Mouse (Mus musculus): ENCODE results near the gene Rftn1. TPM values are rescaled to one million over a fixed set of nuclear protein-coding genes. Genes with fewer than 3 reads are reported as not detected.

Gene Rftn1
- polyA plus RNA-seq, 1 experiment from 2014 or later = 12.8 TPM

DNA sequence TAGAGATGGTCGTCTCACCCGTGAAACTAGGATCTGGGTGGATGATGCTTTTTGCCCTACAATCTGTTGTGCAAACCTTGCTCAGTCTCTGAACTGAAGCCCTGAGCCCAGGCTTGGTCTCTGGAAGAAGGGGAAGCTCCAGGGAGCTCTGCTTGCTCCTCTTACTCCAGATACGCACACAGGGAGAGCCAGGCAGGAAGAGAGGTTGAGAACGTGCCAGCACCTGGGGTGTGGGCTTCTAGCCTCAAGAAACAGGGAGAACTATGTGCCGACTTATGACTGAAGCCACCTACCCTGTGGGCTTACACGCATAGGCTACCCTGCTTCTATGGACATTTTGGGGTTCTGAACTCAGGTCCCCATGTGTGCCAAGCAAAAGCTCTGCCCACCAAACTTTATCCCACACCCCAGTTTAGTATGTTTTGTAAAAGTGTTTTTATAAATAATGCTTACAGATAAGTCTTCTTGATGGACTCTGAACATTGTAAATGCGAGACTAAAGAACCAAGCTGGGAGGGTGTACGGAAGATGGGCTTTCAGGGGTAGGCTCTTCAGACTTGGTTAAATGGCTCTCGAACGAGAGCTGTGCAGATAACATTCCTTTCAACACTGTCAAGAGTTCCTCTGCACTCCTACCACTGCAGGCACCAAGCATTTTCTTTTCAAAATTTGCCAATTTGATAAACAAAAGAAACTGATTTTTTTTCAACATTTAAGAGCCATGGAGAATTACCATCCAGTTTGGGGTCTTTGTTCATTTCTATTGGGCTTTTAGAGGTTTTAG, 152.4 kb downstream of the Rftn1 start:
- Histone ChIP-seq H3K9ac (replicated peaks; ENCODE audit: low read length) (no peak overlapping the region), H3K4me1 (ENCODE audit: control insufficient read depth, insufficient read depth, low read length) (no peaks in the 10 kb centered on the region), H3K4me2 (ENCODE audit: low read length) (no peak overlapping the region), H3K9me3 (ENCODE audit: control insufficient read depth, low read length) (no peaks in the 10 kb centered on the region), H3K4me3 (replicated peaks; ENCODE audit: low read depth, low read length) (no peak overlapping the region), H3K27ac (replicated peaks; ENCODE audit: low read depth, low read length) (no peak overlapping the region), H3K36me3 (ENCODE audit: control insufficient read depth, insufficient read depth, low read length) (no peaks in the 10 kb centered on the region), H3K27me3 (ENCODE audit: control insufficient read depth, insufficient read depth, low read length) (no peaks in the 10 kb centered on the region)
- ATAC-seq (ENCODE audit: low FRiP score, low TSS enrichment) (no peak), DNase-seq (no peak)
- 86% methylated on average over 10 of the region's 10 CpGs for WGBS

DNA sequence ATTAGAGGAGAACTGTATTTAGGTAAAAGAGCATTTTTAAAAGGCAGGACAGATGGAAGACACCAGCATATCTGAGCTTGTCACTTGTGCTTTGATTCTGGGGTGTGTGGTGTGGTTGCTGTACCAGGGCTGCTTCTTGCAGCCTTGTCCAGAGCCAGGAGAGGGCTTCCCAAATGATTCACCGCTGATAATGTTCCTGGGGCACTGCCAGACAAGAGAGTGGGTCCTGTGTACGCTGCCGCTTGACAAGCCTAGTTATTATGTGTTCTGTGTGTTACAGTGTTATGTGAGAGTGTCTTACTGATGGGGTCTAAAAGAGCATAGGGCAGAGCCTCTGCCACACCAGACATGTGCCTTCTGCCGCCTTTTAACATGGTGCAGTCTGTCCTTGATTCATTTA, 153.1 kb downstream of the Rftn1 start:
- Histone ChIP-seq H3K9ac (replicated peaks; ENCODE audit: low read length) (no peak overlapping the region), H3K36me3 (ENCODE audit: control insufficient read depth, insufficient read depth, low read length) (no peaks in the 10 kb centered on the region), H3K4me3 (replicated peaks; ENCODE audit: low read depth, low read length) (no peak overlapping the region), H3K27ac (replicated peaks; ENCODE audit: low read depth, low read length) (peak overlapping the region; percentile 32; the same call in 1 of the 2 replicates), H3K27me3 (ENCODE audit: control insufficient read depth, insufficient read depth, low read length) (no peaks in the 10 kb centered on the region), H3K9me3 (ENCODE audit: control insufficient read depth, low read length) (no peaks in the 10 kb centered on the region), H3K4me2 (ENCODE audit: low read length) (no peak overlapping the region), H3K4me1 (ENCODE audit: control insufficient read depth, insufficient read depth, low read length) (no peaks in the 10 kb centered on the region)
- ATAC-seq (ENCODE audit: low FRiP score, low TSS enrichment) (no peak), DNase-seq (no peak)
- 77% methylated on average over 4 of the region's 4 CpGs for WGBS

DNA sequence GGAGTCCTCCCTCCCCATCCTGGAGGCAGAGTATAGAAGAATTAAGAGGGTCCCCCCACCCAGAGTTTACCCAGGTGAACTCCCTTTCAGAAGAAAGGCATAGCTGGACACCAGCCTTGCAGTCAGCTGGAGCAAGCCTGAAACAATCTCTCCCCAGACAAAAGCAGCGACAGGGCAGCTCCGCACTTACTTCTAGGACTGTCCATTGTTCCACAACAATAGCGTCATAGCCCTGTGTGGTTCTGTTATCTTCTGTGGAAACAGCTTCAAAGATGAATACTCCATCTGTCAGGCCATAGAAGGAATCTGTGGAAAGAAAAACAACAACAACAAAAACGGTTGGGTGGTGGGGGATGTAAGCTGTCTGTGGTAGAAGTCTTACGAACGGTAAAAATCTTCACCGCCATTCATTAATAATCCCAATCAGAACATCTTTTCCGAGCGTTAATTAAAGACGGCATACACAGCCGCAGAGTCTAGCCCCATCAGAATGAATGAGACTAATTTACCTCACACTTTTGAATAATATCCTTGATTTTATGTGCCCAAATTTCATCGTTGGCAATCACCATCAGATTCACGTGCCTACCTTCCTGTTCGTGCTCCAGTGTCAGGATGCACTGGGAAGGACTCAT, 153.6 kb downstream of the Rftn1 start:
- DNase-seq = no peak
- H3K9ac ChIP-seq (replicated peaks; ENCODE audit: low read length) = no peak overlapping the region
- H3K4me2 ChIP-seq (ENCODE audit: low read length) = no peak overlapping the region
- peak overlapping the region; percentile 32; the same call in 1 of the 2 replicates for H3K27ac ChIP-seq (replicated peaks; ENCODE audit: low read depth, low read length)
- H3K9me3 ChIP-seq (ENCODE audit: control insufficient read depth, low read length) = no peaks in the 10 kb centered on the region
- H3K4me3 ChIP-seq (replicated peaks; ENCODE audit: low read depth, low read length) = no peak overlapping the region
- H3K4me1 ChIP-seq (ENCODE audit: control insufficient read depth, insufficient read depth, low read length) = no peaks in the 10 kb centered on the region
- 59% methylated on average over 14 of the region's 14 CpGs for WGBS
- H3K27me3 ChIP-seq (ENCODE audit: control insufficient read depth, insufficient read depth, low read length) = no peaks in the 10 kb centered on the region
- ATAC-seq (ENCODE audit: low FRiP score, low TSS enrichment) = no peak
- no peaks in the 10 kb centered on the region for H3K36me3 ChIP-seq (ENCODE audit: control insufficient read depth, insufficient read depth, low read length)

DNA sequence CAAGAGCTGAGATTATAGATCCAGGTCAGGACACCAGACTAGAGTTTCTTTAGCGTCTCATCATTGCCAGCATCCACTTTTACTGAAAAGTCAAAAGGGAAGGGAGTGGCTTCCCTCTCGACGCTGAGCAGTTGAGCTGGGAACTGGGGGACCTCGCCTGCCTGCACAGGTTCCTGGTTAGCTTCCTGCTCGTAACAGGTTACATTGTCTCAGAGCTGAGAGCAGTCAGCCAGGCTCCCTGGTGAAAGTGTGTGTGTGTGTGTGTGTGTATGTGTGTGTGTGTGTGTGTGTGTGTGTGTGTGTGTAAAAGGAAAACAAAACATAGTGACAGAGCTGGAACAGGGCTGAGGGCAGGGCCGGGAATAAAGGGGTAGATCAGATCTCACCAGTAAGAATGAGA, 156.8 kb downstream of the Rftn1 start:
- no peak overlapping the region for H3K9ac ChIP-seq (replicated peaks; ENCODE audit: low read length)
- 82% methylated on average over 6 of the region's 6 CpGs for WGBS
- H3K9me3 ChIP-seq (ENCODE audit: control insufficient read depth, low read length) = no peaks in the 10 kb centered on the region
- ATAC-seq (ENCODE audit: low FRiP score, low TSS enrichment) = no peak
- no peaks in the 10 kb centered on the region for H3K36me3 ChIP-seq (ENCODE audit: control insufficient read depth, insufficient read depth, low read length)
- H3K4me3 ChIP-seq (replicated peaks; ENCODE audit: low read depth, low read length) = no peak overlapping the region
- H3K27ac ChIP-seq (replicated peaks; ENCODE audit: low read depth, low read length) = no peak overlapping the region
- no peak for DNase-seq
- H3K4me1 ChIP-seq (ENCODE audit: control insufficient read depth, insufficient read depth, low read length) = no peaks in the 10 kb centered on the region
- H3K4me2 ChIP-seq (ENCODE audit: low read length) = no peak overlapping the region
- H3K27me3 ChIP-seq (ENCODE audit: control insufficient read depth, insufficient read depth, low read length) = no peaks in the 10 kb centered on the region

DNA sequence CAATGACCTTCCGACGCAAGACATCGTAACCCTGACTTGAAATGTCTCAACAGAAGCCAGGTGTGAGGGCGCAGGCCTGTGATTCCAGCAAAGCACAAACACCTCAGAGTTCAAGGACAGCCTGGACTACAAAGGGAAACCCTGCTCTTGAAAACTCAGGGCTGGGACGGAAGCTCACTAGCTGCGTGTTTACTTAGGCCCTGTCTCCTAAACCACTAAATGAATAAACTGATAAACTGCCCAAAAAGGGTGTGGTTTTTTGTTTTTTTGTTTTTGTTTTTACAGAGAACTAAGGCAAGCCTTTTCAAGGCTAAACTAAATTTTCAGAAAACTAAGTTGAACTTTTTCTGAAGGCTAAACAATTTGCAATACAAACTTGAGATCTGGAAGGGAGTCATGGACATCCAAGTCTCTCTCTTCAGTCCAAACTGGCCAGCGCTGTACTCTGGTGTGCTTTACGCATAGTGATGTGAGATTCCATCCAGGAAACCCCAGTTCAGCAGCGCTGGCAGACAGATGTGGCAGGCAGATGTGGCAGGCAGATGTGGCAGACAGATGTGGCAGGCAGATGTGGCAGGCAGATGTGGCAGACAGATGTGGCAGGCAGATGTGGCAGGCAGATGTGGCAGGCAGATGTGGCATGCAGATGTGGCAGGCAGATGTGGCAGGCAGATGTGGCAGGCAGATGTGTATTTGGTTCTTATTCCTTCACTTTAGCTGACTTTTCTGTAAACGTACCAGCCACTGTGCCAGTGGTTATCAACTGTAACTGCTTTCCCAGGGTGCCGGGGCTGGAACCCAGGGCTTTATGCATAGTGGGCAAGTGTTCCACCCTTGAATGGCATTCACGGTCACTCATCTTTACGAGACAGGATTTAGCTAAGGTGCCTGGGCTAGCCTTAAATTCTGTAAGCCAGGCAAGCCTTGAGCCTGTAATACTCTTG, 158.7 kb downstream of the Rftn1 start:
- Histone ChIP-seq H3K36me3 (ENCODE audit: control insufficient read depth, insufficient read depth, low read length) (no peaks in the 10 kb centered on the region), H3K9ac (replicated peaks; ENCODE audit: low read length) (no peak overlapping the region), H3K4me2 (ENCODE audit: low read length) (no peak overlapping the region), H3K4me3 (replicated peaks; ENCODE audit: low read depth, low read length) (no peak overlapping the region), H3K4me1 (ENCODE audit: control insufficient read depth, insufficient read depth, low read length) (no peaks in the 10 kb centered on the region), H3K9me3 (ENCODE audit: control insufficient read depth, low read length) (no peaks in the 10 kb centered on the region), H3K27ac (replicated peaks; ENCODE audit: low read depth, low read length) (no peak overlapping the region), H3K27me3 (ENCODE audit: control insufficient read depth, insufficient read depth, low read length) (no peaks in the 10 kb centered on the region)
- no peak for ATAC-seq (ENCODE audit: low FRiP score, low TSS enrichment)
- 92% methylated on average over 13 of the region's 13 CpGs for WGBS
- DNase-seq = no peak

DNA sequence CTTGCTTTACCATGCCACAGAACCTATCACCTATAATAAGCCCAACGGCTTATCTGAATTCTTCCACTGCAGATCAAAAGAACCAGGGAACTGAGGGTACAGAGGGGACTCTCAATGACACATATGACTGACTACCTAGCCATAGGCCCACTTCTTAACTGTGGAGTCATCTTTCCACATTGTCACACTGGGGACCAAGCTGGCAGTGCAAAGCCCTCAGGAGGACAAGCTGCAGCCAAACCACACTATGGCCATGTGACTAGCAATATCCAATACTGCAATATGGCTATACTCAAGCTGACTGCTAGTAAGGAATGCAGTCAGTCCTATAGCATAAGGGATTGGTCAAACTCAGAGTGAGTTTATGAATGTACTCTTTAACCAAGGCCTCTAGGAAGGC, 164.8 kb downstream of the Rftn1 start:
- ATAC-seq (ENCODE audit: low FRiP score, low TSS enrichment) = no peak
- 72% methylated on average over 1 of the region's 1 CpGs for WGBS

DNA sequence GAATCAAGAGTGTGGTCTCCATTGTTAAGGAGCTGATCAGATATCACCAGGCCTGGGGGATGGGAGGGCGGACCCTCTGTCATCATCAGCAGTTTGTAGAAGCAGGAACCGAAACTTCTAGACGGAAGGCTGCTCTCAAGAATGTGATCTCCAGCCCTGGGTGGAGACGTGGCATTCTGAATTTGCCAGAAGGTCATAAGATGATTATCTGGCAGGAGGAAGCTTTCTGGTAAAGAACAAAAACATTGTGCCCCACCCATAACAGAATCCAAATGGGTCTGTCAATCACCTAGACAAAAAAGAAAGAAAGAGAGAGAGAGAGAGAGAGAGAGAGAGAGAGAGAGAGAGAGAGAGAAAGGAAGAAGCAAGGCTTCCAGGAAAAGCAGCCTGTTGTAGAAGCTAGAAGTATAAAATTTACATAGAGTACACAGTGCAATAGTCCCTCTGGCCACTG, 165.3 kb downstream of the Rftn1 start:
- Histone ChIP-seq H3K4me3 (replicated peaks; ENCODE audit: low read depth, low read length) (no peak overlapping the region), H3K4me1 (ENCODE audit: control insufficient read depth, insufficient read depth, low read length) (peaks cover 18% of the 10 kb centered on the region), H3K27me3 (ENCODE audit: control insufficient read depth, insufficient read depth, low read length) (no peaks in the 10 kb centered on the region), H3K9me3 (ENCODE audit: control insufficient read depth, low read length) (no peaks in the 10 kb centered on the region), H3K9ac (replicated peaks; ENCODE audit: low read length) (no peak overlapping the region), H3K36me3 (ENCODE audit: control insufficient read depth, insufficient read depth, low read length) (no peaks in the 10 kb centered on the region), H3K4me2 (ENCODE audit: low read length) (no peak overlapping the region), H3K27ac (replicated peaks; ENCODE audit: low read depth, low read length) (no peak overlapping the region)
- WGBS = 35% methylated on average over 4 of the region's 4 CpGs
- DNase-seq (no peak), ATAC-seq (ENCODE audit: low FRiP score, low TSS enrichment) (no peak)

More for the DNA sequence above, 164.8 kb downstream of the Rftn1 start:
- no peak overlapping the region for H3K4me2 ChIP-seq (ENCODE audit: low read length)
- H3K4me3 ChIP-seq (replicated peaks; ENCODE audit: low read depth, low read length) = no peak overlapping the region
- no peaks in the 10 kb centered on the region for H3K27me3 ChIP-seq (ENCODE audit: control insufficient read depth, insufficient read depth, low read length)
- H3K4me1 ChIP-seq (ENCODE audit: control insufficient read depth, insufficient read depth, low read length) = peaks cover 14% of the 10 kb centered on the region
- H3K27ac ChIP-seq (replicated peaks; ENCODE audit: low read depth, low read length) = no peak overlapping the region
- no peaks in the 10 kb centered on the region for H3K9me3 ChIP-seq (ENCODE audit: control insufficient read depth, low read length)
- H3K36me3 ChIP-seq (ENCODE audit: control insufficient read depth, insufficient read depth, low read length) = no peaks in the 10 kb centered on the region
- DNase-seq = no peak
- no peak overlapping the region for H3K9ac ChIP-seq (replicated peaks; ENCODE audit: low read length)

DNA sequence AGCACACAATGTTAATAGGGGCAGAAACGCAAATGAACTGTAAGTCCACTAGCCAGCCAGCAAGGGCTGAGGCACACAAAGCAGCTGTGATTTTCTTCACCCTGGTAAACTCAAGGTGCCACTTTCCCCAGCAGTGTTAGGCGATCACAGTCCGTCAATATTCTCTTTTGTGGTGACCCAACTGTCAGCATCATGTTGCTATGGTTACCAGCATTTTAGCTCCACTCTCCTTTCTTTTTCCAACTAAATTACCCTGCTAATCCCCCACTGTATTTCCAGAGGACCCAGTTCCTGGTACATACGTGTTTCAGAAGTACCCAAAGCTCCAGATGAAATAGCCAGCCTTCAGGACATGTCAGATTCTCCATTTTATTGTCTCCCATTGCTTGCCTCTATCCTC, 169.1 kb downstream of the Rftn1 start:
- peaks cover 31% of the 10 kb centered on the region for H3K4me1 ChIP-seq (ENCODE audit: control insufficient read depth, insufficient read depth, low read length)
- H3K4me2 ChIP-seq (ENCODE audit: low read length) = peak overlapping the region; percentile 8; the same call in 1 of the 2 replicates
- H3K36me3 ChIP-seq (ENCODE audit: control insufficient read depth, insufficient read depth, low read length) = no peaks in the 10 kb centered on the region
- 15% methylated on average over 4 of the region's 4 CpGs for WGBS
- H3K9me3 ChIP-seq (ENCODE audit: control insufficient read depth, low read length) = no peaks in the 10 kb centered on the region
- peak; percentile 9; the same call in 1 of the 2 replicates for ATAC-seq (ENCODE audit: low FRiP score, low TSS enrichment)
- H3K4me3 ChIP-seq (replicated peaks; ENCODE audit: low read depth, low read length) = no peak overlapping the region
- peak; percentile 73 for DNase-seq
- H3K27ac ChIP-seq (replicated peaks; ENCODE audit: low read depth, low read length) = peak overlapping the region; percentile 37
- H3K27me3 ChIP-seq (ENCODE audit: control insufficient read depth, insufficient read depth, low read length) = no peaks in the 10 kb centered on the region
- no peak overlapping the region for H3K9ac ChIP-seq (replicated peaks; ENCODE audit: low read length)
